Mouse (Mus musculus): ENCODE results near the gene Tbx1.

Tbx1 gene

GRCm38 (mm10) chr16:18589804-18590790, at the start of gene Tbx1:
Gene Tbx1 (minus strand): TSS chr16:18590671.
- CTCF ChIA-PET, result no interaction called here

- CTCF ChIA-PET, result no interaction called here
Observed at GRCm38 (mm10) chr16:18639382-18639929, 49.0 kb upstream of the Tbx1 start.

DNA sequence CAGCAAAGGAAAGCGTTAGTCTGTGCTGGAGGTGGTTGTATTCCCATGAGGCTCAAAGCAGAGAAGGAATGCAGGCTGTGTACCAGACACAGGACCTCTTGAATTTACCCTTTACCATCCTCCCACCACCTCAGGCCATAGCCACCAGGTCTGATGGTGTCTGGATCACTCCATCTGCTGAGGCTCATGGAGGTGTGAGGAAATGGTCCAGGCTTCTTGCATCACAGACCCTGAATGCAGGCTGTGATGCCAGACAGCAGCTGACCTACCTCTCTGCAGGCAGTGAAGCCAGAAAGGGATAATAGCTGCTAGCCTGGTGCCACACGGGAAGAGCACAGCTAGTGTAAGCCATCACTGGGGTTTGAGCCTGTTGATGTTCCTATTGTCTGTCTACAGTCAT, 47.9 kb upstream of the Tbx1 start:
- CTCF ChIA-PET, result no interaction called here

- CTCF ChIA-PET, result no interaction called here
Observed at GRCm38 (mm10) chr16:18636804-18637203, 46.3 kb upstream of the Tbx1 start.

DNA sequence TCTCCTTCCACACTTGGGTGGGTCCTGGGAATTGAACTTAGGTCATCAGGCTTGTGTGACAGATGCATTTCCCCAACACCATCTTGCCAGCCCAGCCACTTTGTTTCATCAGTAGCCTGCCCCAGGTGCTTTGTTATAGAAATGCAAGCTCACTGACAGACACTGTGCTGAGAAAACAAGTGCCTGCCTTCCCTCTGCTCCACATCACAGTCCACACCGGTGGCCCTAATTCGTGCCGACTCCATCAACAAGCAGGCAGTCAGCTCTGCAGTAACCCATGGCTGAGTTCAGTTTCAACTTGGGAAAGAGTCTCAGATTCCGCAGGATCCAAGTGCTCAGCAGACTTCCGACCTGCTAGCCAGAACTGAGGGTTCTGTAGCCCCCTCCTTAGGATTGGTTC, 45.9 kb upstream of the Tbx1 start:
- CTCF ChIA-PET, result no interaction called here

DNA sequence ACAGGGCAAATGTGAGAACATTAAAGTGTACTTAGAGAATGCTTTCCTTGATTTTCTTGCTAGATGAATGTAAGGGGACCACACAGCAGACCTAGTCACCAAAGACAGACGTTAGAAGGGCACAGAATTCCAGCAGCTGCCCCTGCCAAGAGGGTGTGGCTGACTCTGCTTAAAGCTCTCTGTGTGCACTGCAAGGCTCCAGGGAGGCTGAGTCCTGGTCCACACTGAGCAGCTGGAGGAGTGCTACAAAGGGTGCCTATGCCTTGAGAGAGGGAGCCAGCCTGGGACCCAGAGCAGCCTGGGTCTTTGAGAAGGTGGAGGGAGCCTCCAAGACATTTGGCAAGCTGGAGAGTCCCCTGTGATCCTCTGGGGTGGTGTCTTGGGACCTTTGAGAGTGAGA, 42.9 kb upstream of the Tbx1 start:
- CTCF ChIA-PET, result no interaction called here

- CTCF ChIA-PET, result interaction anchor here (1.8 kb wide), 1 partner anchor 15 kb away, joined by 4 read pairs; no protein-coding TSS in a partner anchor
Observed at GRCm38 (mm10) chr16:18632816-18633215, 42.3 kb upstream of the Tbx1 start.

GRCm38 (mm10) chr16:18632059-18632458, 41.6 kb upstream of the Tbx1 start:
- CTCF ChIA-PET, result interaction anchor here (0.6 to 1.8 kb wide), 3 partner anchors 14 to 901 kb away, joined by 4 to 7 read pairs (median 4); no protein-coding TSS in a partner anchor

DNA sequence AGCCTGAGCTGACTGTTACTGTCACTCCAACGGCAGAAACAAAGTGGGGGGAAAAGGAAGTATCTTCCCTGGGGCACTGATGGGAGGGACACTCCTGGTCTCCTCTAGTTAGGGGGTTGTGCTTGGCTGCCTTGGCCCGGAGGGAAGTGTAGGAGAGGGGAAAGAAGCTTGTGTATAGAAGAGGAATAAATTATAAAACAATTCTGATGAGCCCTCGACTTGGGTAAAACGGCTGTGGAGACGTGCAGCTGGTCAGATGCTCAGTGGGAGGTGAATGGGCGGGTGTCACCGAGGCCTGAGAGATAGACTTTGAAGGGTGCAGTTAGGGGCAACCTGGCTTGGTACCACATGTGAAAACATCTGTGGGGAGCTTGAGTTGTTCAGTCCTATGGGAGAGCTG, 40.7 kb upstream of the Tbx1 start:
- CTCF ChIA-PET, result interaction anchor here (1.8 kb wide), 1 partner anchor 13 kb away, joined by 4 read pairs; no protein-coding TSS in a partner anchor

DNA sequence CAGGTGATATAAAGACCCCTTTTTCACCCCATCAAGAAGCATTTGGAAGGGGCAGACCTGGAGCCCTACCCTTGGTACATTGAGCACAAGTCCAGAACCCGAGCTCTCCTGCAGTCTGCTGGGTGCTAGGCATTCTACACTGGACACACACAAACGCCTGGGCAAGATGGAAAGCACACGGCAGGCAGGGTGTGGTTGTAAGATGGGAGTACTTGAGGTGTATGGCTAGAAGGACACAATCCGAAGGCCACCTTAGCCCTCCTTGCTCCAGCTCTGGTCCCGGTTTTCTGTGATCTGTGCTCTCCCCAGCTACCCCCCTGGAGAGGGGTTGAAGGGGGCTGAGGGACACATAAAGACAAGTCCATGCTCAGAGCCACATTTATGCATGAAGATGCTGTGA, 39.8 kb upstream of the Tbx1 start:
- CTCF ChIA-PET, result no interaction called here

GRCm38 (mm10) chr16:18629390-18630231, 39.1 kb upstream of the Tbx1 start, which contains the start of gene Sept5:
Gene Sept5 (minus strand): TSS chr16:18629954.
- CTCF ChIA-PET, result no interaction called here

- CTCF ChIA-PET, result no interaction called here
Observed at GRCm38 (mm10) chr16:18628948-18629340, 38.5 kb upstream of the Tbx1 start.

GRCm38 (mm10) chr16:18628206-18628947, 37.9 kb upstream of the Tbx1 start:
- CTCF ChIA-PET, result no interaction called here

- CTCF ChIA-PET, result interaction anchor here (0.8 kb wide), 1 partner anchor 25 kb away, joined by 3 read pairs; no protein-coding TSS in a partner anchor
Observed at GRCm38 (mm10) chr16:18627163-18627562, 36.7 kb upstream of the Tbx1 start.

- CTCF ChIA-PET, result no interaction called here
Observed at GRCm38 (mm10) chr16:18626376-18626878, 36.0 kb upstream of the Tbx1 start, which contains the start of gene Gm49601. Gene Gm49601 (minus strand): TSS chr16:18626427.

DNA sequence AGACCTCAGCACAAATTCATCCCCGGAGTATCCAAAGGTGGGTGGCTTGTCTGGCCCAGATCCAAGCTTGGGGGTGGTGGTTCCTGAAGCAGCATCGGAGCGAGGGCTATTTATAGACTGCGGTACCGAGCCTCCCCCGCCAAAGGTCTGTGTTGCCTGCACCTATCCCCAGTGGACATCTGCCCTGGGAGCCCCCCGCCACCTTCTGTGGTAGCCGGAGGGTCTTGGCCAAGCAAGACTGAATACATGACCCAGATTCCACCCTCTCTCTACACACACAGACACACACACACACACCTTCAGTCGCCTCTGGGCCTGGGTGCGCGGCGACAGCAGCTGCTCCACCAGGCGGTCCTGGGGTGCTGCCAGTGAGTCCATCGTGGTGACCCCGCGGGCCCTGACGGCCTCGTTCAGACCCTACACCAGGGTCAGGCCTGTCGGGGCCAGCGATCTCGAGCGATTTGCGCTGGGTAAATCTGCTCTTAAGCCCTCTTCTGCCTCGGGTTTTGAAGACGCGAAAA, 35.4 kb upstream of the Tbx1 start:
- CTCF ChIA-PET, result no interaction called here

DNA sequence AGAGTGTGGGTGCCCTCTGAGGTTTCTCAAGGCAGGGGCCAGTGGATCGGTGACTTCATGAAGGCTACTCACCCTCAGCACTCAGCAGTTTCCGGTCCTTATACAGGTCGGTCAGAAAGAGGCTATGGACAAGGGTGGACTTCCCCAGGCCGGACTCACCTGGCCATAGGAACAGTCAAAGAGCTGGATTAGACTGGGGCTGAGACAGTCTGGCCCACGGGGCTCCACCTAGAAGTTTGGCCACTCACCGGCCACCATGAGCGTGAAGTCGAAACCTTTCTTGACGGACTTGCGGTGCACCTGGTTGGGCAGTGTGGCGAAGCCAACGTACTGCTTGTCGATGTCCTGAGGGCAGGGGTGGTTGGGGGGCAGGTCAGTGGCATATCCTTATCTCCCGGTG, 34.6 kb upstream of the Tbx1 start:
- CTCF ChIA-PET, result no interaction called here

DNA sequence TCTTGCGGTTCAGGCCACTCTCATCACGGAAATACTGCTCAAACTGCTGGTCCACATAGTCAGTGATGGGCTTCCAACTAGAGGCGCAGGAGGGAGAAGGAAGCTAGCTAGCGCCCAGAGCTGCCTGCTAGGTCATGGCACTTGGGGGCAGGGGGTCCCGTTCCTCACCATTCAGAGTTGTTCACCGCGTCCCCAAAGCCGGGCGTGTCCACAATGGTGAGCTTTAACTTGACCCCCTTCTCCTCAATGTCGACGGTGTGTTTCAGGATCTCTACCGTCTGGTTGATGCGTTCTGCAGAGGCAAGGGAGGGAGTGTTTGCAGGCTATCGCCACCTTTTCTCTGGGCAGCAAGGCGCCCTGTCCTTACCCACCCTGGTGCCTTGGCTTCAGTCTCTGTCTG, 34.2 kb upstream of the Tbx1 start:
- CTCF ChIA-PET, result no interaction called here

- CTCF ChIA-PET, result no interaction called here
Observed at GRCm38 (mm10) chr16:18623751-18624540, 33.5 kb upstream of the Tbx1 start.

Data from spleen, embryonic (tissue).